Mouse (Mus musculus) limb, embryonic 10.5 days (tissue): ENCODE data around the gene Gm21970. TPM values are rescaled to one million over a fixed set of nuclear protein-coding genes. Genes with fewer than 3 reads are reported as not detected.

Source experiments
- DNase-seq: peaks from one replicate; pipeline ENCODE4 v3.0.0-alpha.2; 2017; ENCODE audit warnings: low spot score
- H3K27ac ChIP-seq: fragments of 300-500 bp; sonication (generic); 2 replicates; pipeline ENCODE4 v1.5.1; 2016; ENCODE audit warnings: mild to moderate bottlenecking
- H3K27me3 ChIP-seq: fragments of 300-500 bp; sonication (generic); 2 replicates; pipeline ENCODE4 v1.6.1; 2016; ENCODE audit warnings: low read depth, mild to moderate bottlenecking; ENCODE audit not compliant: poor library complexity, severe bottlenecking
- H3K36me3 ChIP-seq: fragments of 300-500 bp; sonication (generic); 2 replicates; pipeline ENCODE4 v1.6.1; 2016; ENCODE audit warnings: mild to moderate bottlenecking, moderate library complexity
- H3K4me1 ChIP-seq: fragments of 300-500 bp; sonication (generic); 2 replicates; pipeline ENCODE4 v1.6.1; 2016
- H3K4me3 ChIP-seq: fragments of 300-500 bp; sonication (generic); 2 replicates; pipeline ENCODE4 v1.5.1; 2016; ENCODE audit warnings: mild to moderate bottlenecking, moderate library complexity
- H3K9me3 ChIP-seq: fragments of 300-500 bp; sonication (generic); replicated peaks from 2 replicates; pipeline ENCODE4 v1.6.1; 2016; ENCODE audit warnings: mild to moderate bottlenecking
- WGBS: fragments of 180-500 bp; shearing (Covaris S2); methylation state at CpG from one replicate; pipeline ENCODE4 v1.1.7; 2016; 5-methylcytosine and 5-hydroxymethylcytosine counted together
- polyA plus RNA-seq: library from polyadenylated mRNA; unstranded; fragments of >200 nt; fragmentation: Nextera tagmentation; extraction: Ambion mirVana; gene quantifications from 2 replicates; pipeline ENCODE4 v1.2.1, GENCODE M21; 2016

Gene Gm21970
- polyA plus RNA-seq, 1 experiment from 2014 or later = not detected

- Histone ChIP-seq H3K9me3 (no peaks in the 10 kb centered on the region), H3K4me3 (no peak overlapping the region), H3K4me1 (0 out of 2 replicates have a peak, but pooled peaks cover 3% of the 10 kb centered on the region), H3K36me3 (no peaks in the 10 kb centered on the region), H3K27me3 (no peaks in the 10 kb centered on the region), H3K27ac (no peak overlapping the region)
- DNase-seq = no peak
- 78% methylated on average over 4 of the region's 4 CpGs for WGBS
Measured at GRCm38 (mm10) chr16:91455868-91456267, 64.3 kb downstream of the Gm21970 start.

GRCm38 (mm10) chr16:91458301-91458746 is 66.8 kb downstream of the Gm21970 start:
- Histone ChIP-seq H3K4me3 (no peak overlapping the region), H3K27ac (no peak overlapping the region), H3K27me3 (no peaks in the 10 kb centered on the region), H3K4me1 (peaks cover 6% of the 10 kb centered on the region), H3K9me3 (no peaks in the 10 kb centered on the region), H3K36me3 (no peaks in the 10 kb centered on the region)
- WGBS = 82% methylated on average over 21 of the region's 21 CpGs
- no peak for DNase-seq

GRCm38 (mm10) chr16:91458976-91459375 is 67.5 kb downstream of the Gm21970 start:
- WGBS = 76% methylated on average over 5 of the region's 5 CpGs
- Histone ChIP-seq H3K9me3 (no peaks in the 10 kb centered on the region), H3K27ac (no peak overlapping the region), H3K36me3 (no peaks in the 10 kb centered on the region), H3K4me1 (peaks cover 6% of the 10 kb centered on the region), H3K27me3 (no peaks in the 10 kb centered on the region), H3K4me3 (no peak overlapping the region)
- no peak for DNase-seq

GRCm38 (mm10) chr16:91459396-91459795 is 67.9 kb downstream of the Gm21970 start:
- Histone ChIP-seq H3K27me3 (no peaks in the 10 kb centered on the region), H3K36me3 (no peaks in the 10 kb centered on the region), H3K4me3 (no peak overlapping the region), H3K27ac (no peak overlapping the region), H3K4me1 (peaks cover 9% of the 10 kb centered on the region), H3K9me3 (no peaks in the 10 kb centered on the region)
- DNase-seq = no peak
- WGBS = 92% methylated on average over 3 of the region's 3 CpGs

GRCm38 (mm10) chr16:91459841-91460370 is 68.4 kb downstream of the Gm21970 start:
- WGBS = 73% methylated on average over 11 of the region's 11 CpGs
- H3K36me3 ChIP-seq = no peaks in the 10 kb centered on the region
- H3K27me3 ChIP-seq = no peaks in the 10 kb centered on the region
- H3K4me3 ChIP-seq = no peak overlapping the region
- H3K9me3 ChIP-seq = no peaks in the 10 kb centered on the region
- peaks cover 13% of the 10 kb centered on the region for H3K4me1 ChIP-seq
- no peak for DNase-seq
- H3K27ac ChIP-seq = no peak overlapping the region

GRCm38 (mm10) chr16:91461066-91461638 is 69.6 kb downstream of the Gm21970 start:
- H3K27me3 ChIP-seq = no peaks in the 10 kb centered on the region
- H3K27ac ChIP-seq = no peak overlapping the region
- H3K4me3 ChIP-seq = no peak overlapping the region
- no peak for DNase-seq
- no peaks in the 10 kb centered on the region for H3K9me3 ChIP-seq
- H3K4me1 ChIP-seq = peaks cover 23% of the 10 kb centered on the region
- no peaks in the 10 kb centered on the region for H3K36me3 ChIP-seq
- WGBS = 80% methylated on average over 11 of the region's 11 CpGs

- no peak for DNase-seq
- WGBS = 68% methylated on average over 9 of the region's 9 CpGs
- no peak overlapping the region for H3K4me3 ChIP-seq
Measured at GRCm38 (mm10) chr16:91461773-91462181, 70.3 kb downstream of the Gm21970 start.

GRCm38 (mm10) chr16:91462644-91463043 is 71.1 kb downstream of the Gm21970 start:
- no peak overlapping the region for H3K27ac ChIP-seq
- no peaks in the 10 kb centered on the region for H3K36me3 ChIP-seq
- peaks cover 32% of the 10 kb centered on the region for H3K4me1 ChIP-seq
- no peak overlapping the region for H3K4me3 ChIP-seq
- DNase-seq = no peak
- WGBS = 73% methylated on average over 3 of the region's 3 CpGs
- no peaks in the 10 kb centered on the region for H3K27me3 ChIP-seq
- H3K9me3 ChIP-seq = no peaks in the 10 kb centered on the region

More at GRCm38 (mm10) chr16:91461773-91462181, 70.3 kb downstream of the Gm21970 start:
- Histone ChIP-seq H3K36me3 (no peaks in the 10 kb centered on the region), H3K27me3 (no peaks in the 10 kb centered on the region), H3K4me1 (peaks cover 30% of the 10 kb centered on the region), H3K27ac (no peak overlapping the region), H3K9me3 (no peaks in the 10 kb centered on the region)

GRCm38 (mm10) chr16:91463400-91463799 is 71.9 kb downstream of the Gm21970 start:
- DNase-seq = no peak
- Histone ChIP-seq H3K9me3 (no peaks in the 10 kb centered on the region), H3K27me3 (no peaks in the 10 kb centered on the region), H3K4me3 (no peak overlapping the region), H3K27ac (no peak overlapping the region), H3K4me1 (peaks cover 32% of the 10 kb centered on the region), H3K36me3 (peaks cover 5% of the 10 kb centered on the region; the same call in 1 of the 2 replicates)
- WGBS = 83% methylated on average over 2 of the region's 2 CpGs

- H3K9me3 ChIP-seq = no peaks in the 10 kb centered on the region
- H3K4me3 ChIP-seq = peak overlapping the region; percentile 72
- WGBS = 82% methylated on average over 4 of the region's 4 CpGs
- H3K27ac ChIP-seq = peak overlapping the region; percentile 85; the same call in 1 of the 2 replicates
- peaks cover 32% of the 10 kb centered on the region for H3K4me1 ChIP-seq
- DNase-seq = no peak
- no peaks in the 10 kb centered on the region for H3K27me3 ChIP-seq
- H3K36me3 ChIP-seq = peaks cover 8% of the 10 kb centered on the region; the same call in 1 of the 2 replicates
Measured at GRCm38 (mm10) chr16:91463836-91464400, 72.4 kb downstream of the Gm21970 start.

- WGBS = 2% methylated on average over 44 of the region's 44 CpGs
- DNase-seq = peak; percentile 95
- Histone ChIP-seq H3K27ac (peak overlapping the region; percentile 85), H3K9me3 (no peaks in the 10 kb centered on the region), H3K36me3 (peaks cover 8% of the 10 kb centered on the region; the same call in 1 of the 2 replicates), H3K27me3 (no peaks in the 10 kb centered on the region), H3K4me3 (peak overlapping the region; percentile 72), H3K4me1 (peaks cover 32% of the 10 kb centered on the region)
Measured at GRCm38 (mm10) chr16:91464594-91465504, 73.3 kb downstream of the Gm21970 start.

GRCm38 (mm10) chr16:91465505-91466240 is 74.2 kb downstream of the Gm21970 start:
- peak overlapping the region; percentile 85 for H3K27ac ChIP-seq
- no peak for DNase-seq
- peaks cover 8% of the 10 kb centered on the region; the same call in 1 of the 2 replicates for H3K36me3 ChIP-seq
- WGBS = 57% methylated on average over 13 of the region's 13 CpGs
- peaks cover 32% of the 10 kb centered on the region for H3K4me1 ChIP-seq
- peak overlapping the region; percentile 72 for H3K4me3 ChIP-seq
- H3K9me3 ChIP-seq = no peaks in the 10 kb centered on the region
- H3K27me3 ChIP-seq = no peaks in the 10 kb centered on the region
